In genomic region chr11:78549491-78549987, GRCm38 (mm10) we compare ENCODE assay signal across 8 mouse cellular contexts. TPM values are rescaled to one million over a fixed set of nuclear protein-coding genes. Genes with fewer than 3 reads are reported as not detected.
DNase-seq lines count a peak whose midpoint lies in the region; ATAC-seq and TF ChIP-seq lines count a peak whose summit lies in the region.

No protein-coding gene starts in this region.

- intact Hi-C loops in gastrocnemius, postnatal 36 days (cut with DNase I) = no loop called here

- peak overlapping the region; percentile 88 for H3K4me2 ChIP-seq in heart, embryonic 15.5 days
- H3K4me2 ChIP-seq in midbrain, embryonic 12.5 days (replicated peaks) = peak overlapping the region; percentile 75

- 8% methylated on average over 5 of the region's 5 CpGs for WGBS in heart, embryonic 15.5 days
- WGBS in hindbrain, embryonic 10.5 days = 20% methylated on average over 5 of the region's 5 CpGs
- WGBS in midbrain, embryonic 12.5 days = 14% methylated on average over 5 of the region's 5 CpGs

- no peak for DNase-seq in heart, adult 11 months
- DNase-seq in ES-E14 (ENCODE audit: low read depth, low spot score) = no peak
- no peak for DNase-seq in hindbrain, embryonic 10.5 days (ENCODE audit: low spot score)
- no peak for DNase-seq in gastrocnemius, postnatal 36 days

- peak overlapping the region; percentile 69 for H3K4me3 ChIP-seq in heart, embryonic 15.5 days
- H3K4me3 ChIP-seq in ES-E14 (ENCODE audit: insufficient read depth in 1 of 2, low read depth in 1 of 2, low read length in 2 of 2, poor library complexity in 1 of 2, severe bottlenecking in 1 of 2) = peak overlapping the region; percentile 82 to 92
- peak overlapping the region; percentile 80 for H3K4me3 ChIP-seq in hindbrain, embryonic 10.5 days
- H3K4me3 ChIP-seq in midbrain, embryonic 12.5 days = peak overlapping the region; percentile 62

- no peak overlapping the region for H3K27ac ChIP-seq in heart, embryonic 15.5 days
- H3K27ac ChIP-seq in ES-E14 (ENCODE audit: insufficient read depth, low read depth, low read length, poor library complexity, severe bottlenecking) = no peak overlapping the region
- peak overlapping the region; percentile 90 for H3K27ac ChIP-seq in hindbrain, embryonic 10.5 days
- no peak overlapping the region for H3K27ac ChIP-seq in midbrain, embryonic 12.5 days (replicated peaks)

- H3K9me3 ChIP-seq in heart, embryonic 15.5 days (replicated peaks) = no peaks in the 10 kb centered on the region
- no peaks in the 10 kb centered on the region for H3K9me3 ChIP-seq in ES-E14 (ENCODE audit: control insufficient read depth, insufficient read depth, low read depth, low read length)
- H3K9me3 ChIP-seq in hindbrain, embryonic 10.5 days = peaks cover 6% of the 10 kb centered on the region; the same call in 1 of the 2 replicates
- H3K9me3 ChIP-seq in midbrain, embryonic 12.5 days = no peaks in the 10 kb centered on the region

- no peaks in the 10 kb centered on the region for H3K27me3 ChIP-seq in heart, embryonic 15.5 days
- H3K27me3 ChIP-seq in hindbrain, embryonic 10.5 days (ENCODE audit: insufficient read depth, poor library complexity, severe bottlenecking) = no peaks in the 10 kb centered on the region
- no peaks in the 10 kb centered on the region for H3K27me3 ChIP-seq in midbrain, embryonic 12.5 days

- H3K9ac ChIP-seq in heart, embryonic 15.5 days = peak overlapping the region; percentile 68
- H3K9ac ChIP-seq in ES-E14 (ENCODE audit: insufficient read depth, low read depth, low read length, poor library complexity, severe bottlenecking) = peak overlapping the region; percentile 97
- peak overlapping the region; percentile 69 for H3K9ac ChIP-seq in midbrain, embryonic 12.5 days (replicated peaks)

- no peak for ATAC-seq in heart, embryonic 15.5 days (replicated peaks; ENCODE audit: insufficient number of reproducible peaks, insufficient read depth, low FRiP score, low read depth)
- no peak for ATAC-seq in midbrain, embryonic 12.5 days (ENCODE audit: low FRiP score, low read depth)
- ATAC-seq in monocyte, adult 5-6 weeks (replicated peaks; ENCODE audit: insufficient number of reproducible peaks, low FRiP score, low TSS enrichment, poor library complexity, severe bottlenecking) = no peak
- no peak for ATAC-seq in frontal cortex, adult (ENCODE audit: low TSS enrichment)

- no peaks in the 10 kb centered on the region; the same call in 1 of the 2 replicates for H3K36me3 ChIP-seq in heart, embryonic 15.5 days
- H3K36me3 ChIP-seq in ES-E14 (ENCODE audit: control insufficient read depth, insufficient read depth, low read length, poor library complexity, severe bottlenecking) = no peaks in the 10 kb centered on the region; the same call in 1 of the 2 replicates
- H3K36me3 ChIP-seq in hindbrain, embryonic 10.5 days = peaks cover 18% of the 10 kb centered on the region
- H3K36me3 ChIP-seq in midbrain, embryonic 12.5 days = 0 out of 2 replicates have a peak, but pooled peaks cover 11% of the 10 kb centered on the region

- in situ Hi-C loops in ES-E14 (cut with MboI; ENCODE audit: low sequenced_read_pairs in 2 of 2, unreplicated experiment in 2 of 2) = no loop called here

- H3K4me1 ChIP-seq in heart, embryonic 15.5 days (replicated peaks) = peaks cover 21% of the 10 kb centered on the region
- H3K4me1 ChIP-seq in ES-E14 (ENCODE audit: control insufficient read depth in 2 of 2, insufficient read depth in 2 of 2, low read length in 2 of 2, poor library complexity in 1 of 2) = peaks cover 7 to 9% of the 10 kb centered on the region in 2 experiments; a peak in 2 of 4 replicates
- peaks cover 33% of the 10 kb centered on the region for H3K4me1 ChIP-seq in hindbrain, embryonic 10.5 days (replicated peaks)
- H3K4me1 ChIP-seq in midbrain, embryonic 12.5 days = peaks cover 20% of the 10 kb centered on the region

TF ChIP-seq in ES-E14, 5 proteins besides CTCF, POLR2A, EP300 and RAD21:
- TF ChIP-seq HCFC1 (IDR thresholded peaks at IDR 0.05; ENCODE audit: borderline replicate concordance, insufficient read depth, low read length) (no peak), ZNF384 (IDR thresholded peaks at IDR 0.05; ENCODE audit: low read depth, low read length) (no peak), CHD2 (IDR thresholded peaks at IDR 0.05; ENCODE audit: low read depth, low read length) (no peak), MAFK (IDR thresholded peaks at IDR 0.05; ENCODE audit: insufficient read depth, low read depth, low read length) (no peak), ZC3H11A (IDR thresholded peaks at IDR 0.05; ENCODE audit: borderline replicate concordance, low read depth, low read length) (no peak)

RNA-seq across cellular contexts. Expression of gene Tmem97, which starts 1.0 kb away (rescaled TPM):
- polyA plus RNA-seq in heart, embryonic 15.5 days (2015; fragmentation: Nextera tagmentation; extraction: Ambion mirVana) = 43.8 and 48.7 TPM in 2 replicates
- 248 and 312 TPM in 2 replicates for total RNA-seq in ES-E14 (2012; rRNA removed)
- 86.5 and 94.5 TPM in 2 replicates for polyA plus RNA-seq in hindbrain, embryonic 10.5 days (2016; fragmentation: Nextera tagmentation; extraction: Ambion mirVana)
- 47.2 and 51.7 TPM in 2 replicates for polyA plus RNA-seq in midbrain, embryonic 12.5 days (2016; fragmentation: Nextera tagmentation; extraction: Ambion mirVana)
- total RNA-seq in monocyte, adult 5-6 weeks (2017) = 1.8 to 6.2 TPM (median 4.5 TPM) in 3 replicates
- 1 to 10 TPM; 1.9 to 2.1 TPM for total RNA-seq in gastrocnemius, postnatal 36 days (2021)

RNA-seq across cellular contexts. Expression of gene Ift20, which starts 13.4 kb away (rescaled TPM):
- 97.5 and 106 TPM in 2 replicates for polyA plus RNA-seq in heart, embryonic 15.5 days (2015; fragmentation: Nextera tagmentation; extraction: Ambion mirVana)
- total RNA-seq in ES-E14 (2012; rRNA removed) = 45.8 and 59.2 TPM in 2 replicates
- 89.2 and 94.2 TPM in 2 replicates for polyA plus RNA-seq in hindbrain, embryonic 10.5 days (2016; fragmentation: Nextera tagmentation; extraction: Ambion mirVana)
- 104 and 111 TPM in 2 replicates for polyA plus RNA-seq in midbrain, embryonic 12.5 days (2016; fragmentation: Nextera tagmentation; extraction: Ambion mirVana)
- total RNA-seq in monocyte, adult 5-6 weeks (2017) = 133 to 162 TPM (median 149 TPM) in 3 replicates
- 10 to 100 TPM; 18.1 to 19.9 TPM for total RNA-seq in gastrocnemius, postnatal 36 days (2021)

RNA-seq across cellular contexts. Expression of gene Tnfaip1, which starts 13.4 kb away (rescaled TPM):
- 63.7 and 73.0 TPM in 2 replicates for polyA plus RNA-seq in heart, embryonic 15.5 days (2015; fragmentation: Nextera tagmentation; extraction: Ambion mirVana)
- total RNA-seq in ES-E14 (2012; rRNA removed) = 18.0 and 28.3 TPM in 2 replicates
- polyA plus RNA-seq in hindbrain, embryonic 10.5 days (2016; fragmentation: Nextera tagmentation; extraction: Ambion mirVana) = 70.4 and 81.6 TPM in 2 replicates
- polyA plus RNA-seq in midbrain, embryonic 12.5 days (2016; fragmentation: Nextera tagmentation; extraction: Ambion mirVana) = 62.7 and 65.3 TPM in 2 replicates
- 5.4 to 8.8 TPM (median 8.3 TPM) in 3 replicates for total RNA-seq in monocyte, adult 5-6 weeks (2017)
- total RNA-seq in gastrocnemius, postnatal 36 days (2021) = 10 to 100 TPM; 38.0 to 43.5 TPM

RNA-seq across cellular contexts. Expression of gene Poldip2, which starts 37.5 kb away (rescaled TPM):
- polyA plus RNA-seq in heart, embryonic 15.5 days (2015; fragmentation: Nextera tagmentation; extraction: Ambion mirVana) = 157 and 162 TPM in 2 replicates
- 88.3 and 88.5 TPM in 2 replicates for total RNA-seq in ES-E14 (2012; rRNA removed)
- polyA plus RNA-seq in hindbrain, embryonic 10.5 days (2016; fragmentation: Nextera tagmentation; extraction: Ambion mirVana) = 135 and 152 TPM in 2 replicates
- polyA plus RNA-seq in midbrain, embryonic 12.5 days (2016; fragmentation: Nextera tagmentation; extraction: Ambion mirVana) = 155 and 168 TPM in 2 replicates
- total RNA-seq in monocyte, adult 5-6 weeks (2017) = 18.0 to 27.4 TPM (median 21.5 TPM) in 3 replicates
- 100 to 1,000 TPM in 1 of 2 experiments, 10 to 100 TPM in 1; 99.0 to 103 TPM for total RNA-seq in gastrocnemius, postnatal 36 days (2021)

RNA-seq across cellular contexts. Expression of gene Tmem199, which starts 37.6 kb away (rescaled TPM):
- 36.3 and 37.8 TPM in 2 replicates for polyA plus RNA-seq in heart, embryonic 15.5 days (2015; fragmentation: Nextera tagmentation; extraction: Ambion mirVana)
- total RNA-seq in ES-E14 (2012; rRNA removed) = 73.1 and 73.8 TPM in 2 replicates
- polyA plus RNA-seq in hindbrain, embryonic 10.5 days (2016; fragmentation: Nextera tagmentation; extraction: Ambion mirVana) = 84.0 and 86.4 TPM in 2 replicates
- polyA plus RNA-seq in midbrain, embryonic 12.5 days (2016; fragmentation: Nextera tagmentation; extraction: Ambion mirVana) = 88.5 and 89.7 TPM in 2 replicates
- total RNA-seq in monocyte, adult 5-6 weeks (2017) = 23.4 to 38.7 TPM (median 34.2 TPM) in 3 replicates
- total RNA-seq in gastrocnemius, postnatal 36 days (2021) = 10 to 100 TPM; 11.9 to 12.3 TPM

Comparison
In these comparisons a context has a peak if more than half of its experiments do, and no peak if none do; other contexts are left out.
1. RNA of gene Tmem97, which starts 1.0 kb away (total RNA-seq): 248 to 312 TPM in ES-E14; 1.8 to 6.2 TPM in monocyte, adult 5-6 weeks and 1.9 to 2.1 TPM in gastrocnemius, postnatal 36 days; every median in the first group is over 10 times any median in the second.
2. Peak in every context shown above with its lines, with median percentiles within 50 percentile points of each other: H3K4me3 ChIP-seq and H3K9ac ChIP-seq.